Mouse (Mus musculus) heart, postnatal 36 days (tissue): Measurements from ENCODE around the gene Twsg1. TPM values are rescaled to one million over a fixed set of nuclear protein-coding genes. Genes with fewer than 3 reads are reported as not detected.
"Not testable (repeated sequence)": the region's sequence is repeated elsewhere in the genome, so short reads cannot be mapped to it uniquely, and the experiment has no call there.

ENCODE experiments used
- DNase-seq, 2 experiments: peaks; one replicate each; pipeline ENCODE4 v3.0.0; 2021 to 2022
- intact Hi-C: fragments of 180-260 bp; cut with DNase I; formaldehyde crosslinking; loops from one replicate; pipeline ENCODE4 v1.15.1; 2025
- total RNA-seq, 2 experiments: library from RNA; stranded (reverse); gene quantifications; 2 replicates each; pipeline ENCODE4 v1.2.3; 2021

Twsg1 gene
- 10 to 100 TPM; 73.7 to 75.5 TPM for total RNA-seq

DNA sequence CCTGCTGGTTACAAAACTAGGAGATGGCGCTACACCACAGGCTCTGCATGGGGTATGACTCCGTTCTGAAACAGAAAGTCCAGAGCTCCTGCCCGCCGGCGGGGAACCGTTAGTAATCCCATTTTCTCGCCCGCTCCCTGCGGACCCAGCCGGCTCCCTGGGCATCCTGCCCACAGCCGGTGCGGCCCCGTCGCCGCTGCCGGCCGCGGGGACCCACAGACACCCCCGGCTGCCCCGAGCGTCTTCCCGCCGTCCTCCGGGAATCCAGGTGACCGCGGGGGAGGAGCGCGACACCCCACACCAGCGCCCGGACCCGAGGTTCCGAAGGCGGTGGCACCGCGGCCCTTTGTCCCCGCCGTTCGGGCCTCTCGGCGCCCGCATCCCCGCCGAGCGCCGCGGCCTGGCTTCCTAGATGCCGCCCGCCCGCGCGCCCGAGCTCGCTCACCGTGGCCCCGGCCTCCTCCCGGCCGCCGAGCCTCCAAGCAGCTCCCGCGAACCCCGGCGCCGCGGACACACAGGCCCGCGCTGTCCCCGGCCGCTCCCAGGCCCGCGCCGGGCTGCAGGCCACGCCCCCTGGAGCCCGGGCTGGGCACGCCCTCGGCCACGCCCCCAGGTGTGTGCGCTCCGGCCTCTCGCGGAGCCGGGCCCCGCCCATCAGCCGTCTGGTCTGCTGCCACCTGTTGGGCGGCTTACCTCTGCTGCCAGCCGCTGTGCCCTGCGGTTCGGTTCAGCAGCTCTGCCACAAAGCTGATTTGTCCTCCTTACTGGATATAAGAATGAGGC, at the start of gene Twsg1:
Gene Twsg1, minus strand, starts transcription at position 605 of the 783 bp plus-strand sequence.
- intact Hi-C loops: loop anchor here (5.0 kb wide), 4 partner anchors 34 to 164 kb away; no protein-coding TSS in a partner anchor
- peak; percentile 96 for DNase-seq

DNA sequence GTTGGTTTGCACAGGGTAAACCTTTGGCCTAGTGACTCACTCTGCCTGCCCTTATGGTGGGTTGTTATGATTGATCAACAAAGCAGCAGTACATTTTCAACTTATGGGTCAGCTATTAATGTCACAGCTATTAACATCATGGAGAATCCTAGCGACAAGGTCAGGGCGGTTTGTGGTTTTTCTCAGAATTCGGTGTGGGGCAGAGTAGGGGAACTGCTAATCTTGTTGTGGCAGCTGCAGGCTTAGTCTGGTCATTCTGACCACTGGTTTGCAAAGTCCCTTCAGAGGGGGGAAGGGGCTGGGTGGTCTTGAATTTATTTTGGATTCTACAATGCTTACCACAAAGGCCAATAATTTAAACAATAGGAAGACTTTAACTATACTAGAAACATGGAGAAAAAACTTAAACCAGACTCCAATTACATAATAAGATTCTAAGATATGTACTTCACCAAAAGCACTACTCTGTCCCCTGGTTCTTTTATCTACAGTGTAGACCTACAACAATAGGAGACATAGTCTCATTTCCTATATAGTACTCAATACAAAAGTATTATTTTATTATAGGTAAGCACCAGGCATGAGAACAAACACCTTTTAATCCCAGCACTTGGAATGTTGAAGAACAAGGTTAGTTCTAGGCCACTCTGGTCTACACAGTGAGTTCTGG, 37.3 kb upstream of the Twsg1 start:
- intact Hi-C loops: no loop called here
- no peak for DNase-seq

DNA sequence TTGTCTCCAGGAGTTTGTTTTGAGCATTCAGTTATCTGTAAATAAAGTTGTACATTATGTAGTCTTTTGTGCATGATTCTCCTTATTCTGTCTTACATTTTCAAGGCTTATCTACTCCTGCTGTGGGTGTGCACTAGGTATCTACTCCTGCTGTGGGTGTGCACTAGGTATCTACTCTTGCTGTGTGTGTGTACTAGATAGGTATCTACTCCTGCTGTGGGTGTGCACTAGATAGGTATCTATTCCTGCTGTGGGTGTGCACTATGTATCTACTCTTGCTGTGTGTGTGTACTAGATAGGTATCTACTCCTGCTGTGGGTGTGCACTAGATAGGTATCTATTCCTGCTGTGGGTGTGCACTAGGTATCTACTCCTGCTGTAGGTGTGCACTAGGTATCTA, 25.7 kb upstream of the Twsg1 start:
- intact Hi-C loops, DNase-seq: not testable (repeated sequence)

DNA sequence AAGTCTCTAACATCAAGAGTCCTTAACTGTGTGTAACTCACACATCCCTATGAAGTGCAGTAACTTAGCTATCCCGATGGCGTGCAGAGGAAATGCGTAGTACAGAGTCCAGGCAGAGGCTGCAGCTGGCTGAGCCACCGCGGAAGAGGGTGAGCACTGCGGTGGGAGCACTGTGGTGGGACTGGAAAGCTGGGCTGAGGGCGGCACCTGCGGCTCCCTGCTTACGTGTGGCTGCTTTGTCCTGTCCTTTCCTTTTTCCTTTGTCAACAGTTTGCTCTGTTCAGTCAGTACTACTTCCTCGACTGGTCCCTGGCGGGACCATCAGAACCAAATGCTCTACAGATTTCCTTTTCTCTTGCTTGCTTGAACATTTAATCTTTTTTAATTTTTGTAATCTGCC, 16.7 kb upstream of the Twsg1 start:
- intact Hi-C loops: no loop called here
- DNase-seq: no peak

DNA sequence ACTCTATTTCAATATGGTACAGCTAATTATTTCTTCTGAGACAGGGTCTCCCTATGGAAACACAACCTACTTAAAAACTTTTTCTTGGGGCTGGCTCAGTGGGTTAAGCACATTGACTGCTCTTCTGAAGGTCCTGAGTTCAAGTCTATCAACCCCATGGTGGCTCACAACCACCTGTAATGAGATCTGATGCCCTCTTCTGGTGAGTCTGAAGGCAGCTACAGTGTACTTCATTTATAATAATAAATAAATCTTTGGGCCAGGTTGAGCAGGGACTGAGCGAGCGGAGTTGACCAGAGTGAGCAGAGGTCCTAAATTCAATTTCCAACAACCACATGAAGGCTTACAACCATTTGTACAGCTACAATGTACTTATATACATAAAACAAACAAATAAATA, 11.2 kb upstream of the Twsg1 start:
- intact Hi-C loops: no loop called here
- DNase-seq: no peak

DNA sequence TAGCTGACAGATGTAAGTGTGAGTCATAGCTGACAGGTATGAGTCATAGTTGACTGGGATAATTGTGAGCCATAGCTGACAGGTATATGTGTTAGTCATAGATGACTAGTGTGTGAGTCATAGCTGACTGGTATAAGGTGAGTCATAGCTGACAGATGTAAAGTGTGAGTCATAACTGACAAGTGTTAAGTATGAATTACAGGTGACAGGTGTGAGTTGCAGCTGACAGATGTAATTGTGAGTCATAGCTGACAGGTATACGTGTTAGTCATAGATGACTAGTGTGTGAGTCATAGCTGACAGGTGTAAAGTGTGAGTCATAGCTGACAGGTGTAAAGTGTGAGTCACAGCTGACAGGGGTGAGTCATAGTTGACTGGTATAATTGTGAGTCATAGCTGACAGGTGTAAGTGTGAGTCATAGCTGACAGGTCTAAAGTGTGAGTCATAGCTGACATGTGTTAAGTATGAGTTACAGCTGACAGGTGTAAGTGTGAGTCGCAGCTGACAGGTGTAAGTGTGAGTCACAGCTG, 10.6 kb upstream of the Twsg1 start:
- intact Hi-C loops: no loop called here
- no peak for DNase-seq

DNA sequence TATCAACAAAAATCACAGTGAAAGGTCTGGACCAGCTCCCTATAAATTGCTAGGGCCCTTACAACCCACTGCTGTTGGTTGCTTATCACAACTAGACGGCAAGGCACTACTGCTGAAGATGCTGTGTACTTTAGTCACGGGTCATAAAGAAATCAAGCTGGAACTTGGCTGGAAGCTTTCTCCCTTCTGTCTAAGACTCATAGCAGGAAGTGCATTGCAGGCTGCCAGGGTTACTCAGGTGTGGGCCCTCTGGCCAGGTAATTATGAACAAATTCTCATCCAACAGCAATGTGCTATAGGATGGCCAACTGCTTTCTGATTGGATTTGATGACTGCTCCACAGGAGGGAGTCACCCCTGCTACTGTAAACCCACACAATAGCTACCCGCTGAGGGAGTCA, 8.0 kb upstream of the Twsg1 start:
- intact Hi-C loops: no loop called here
- DNase-seq: no peak

DNA sequence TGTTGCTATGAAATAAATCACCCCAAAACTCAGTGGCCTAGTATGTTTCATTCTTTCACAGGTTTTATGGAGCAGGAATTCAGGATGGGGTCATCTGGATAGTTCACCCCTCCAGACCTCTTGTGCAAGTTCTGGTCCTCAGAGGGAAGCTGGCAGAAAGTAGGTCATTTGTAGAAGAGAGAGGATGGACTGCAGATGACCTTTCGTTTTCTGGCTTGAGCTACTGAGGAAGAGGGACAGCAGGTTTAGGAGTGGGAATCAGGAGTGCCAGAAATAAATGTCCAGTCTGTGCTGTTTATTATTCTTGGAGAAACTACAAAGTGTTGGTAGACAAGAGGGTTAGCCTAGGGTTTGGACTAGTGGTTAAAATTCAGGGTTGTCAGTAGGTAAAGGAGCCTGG, 7.3 kb upstream of the Twsg1 start:
- DNase-seq: no peak
- intact Hi-C loops: no loop called here

DNA sequence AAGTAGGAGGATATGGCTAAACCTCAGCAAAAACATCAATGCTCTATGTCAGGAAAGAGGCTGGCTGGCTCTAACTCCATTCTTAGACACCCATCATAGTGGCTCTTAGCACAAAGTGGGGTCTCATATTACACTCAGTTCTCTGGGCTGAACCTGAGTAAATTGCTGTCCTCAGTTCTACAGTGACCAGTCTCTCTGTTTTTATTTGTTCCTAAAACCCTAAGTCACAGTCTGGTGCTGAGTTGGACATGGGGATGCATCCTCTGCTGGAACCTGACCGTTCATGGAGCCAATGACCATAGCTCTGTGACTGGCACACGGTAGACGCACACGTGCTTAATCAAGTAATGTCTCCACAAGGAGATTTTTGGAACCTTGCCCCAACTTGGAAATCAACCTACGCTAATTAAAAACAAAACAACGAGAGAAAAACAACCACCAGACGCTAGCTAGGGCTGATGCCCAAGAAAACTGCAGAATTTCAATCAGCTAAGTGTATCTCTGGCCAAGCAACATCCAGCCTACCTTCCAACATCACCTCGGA, 6.8 kb upstream of the Twsg1 start:
- intact Hi-C loops: no loop called here

DNA sequence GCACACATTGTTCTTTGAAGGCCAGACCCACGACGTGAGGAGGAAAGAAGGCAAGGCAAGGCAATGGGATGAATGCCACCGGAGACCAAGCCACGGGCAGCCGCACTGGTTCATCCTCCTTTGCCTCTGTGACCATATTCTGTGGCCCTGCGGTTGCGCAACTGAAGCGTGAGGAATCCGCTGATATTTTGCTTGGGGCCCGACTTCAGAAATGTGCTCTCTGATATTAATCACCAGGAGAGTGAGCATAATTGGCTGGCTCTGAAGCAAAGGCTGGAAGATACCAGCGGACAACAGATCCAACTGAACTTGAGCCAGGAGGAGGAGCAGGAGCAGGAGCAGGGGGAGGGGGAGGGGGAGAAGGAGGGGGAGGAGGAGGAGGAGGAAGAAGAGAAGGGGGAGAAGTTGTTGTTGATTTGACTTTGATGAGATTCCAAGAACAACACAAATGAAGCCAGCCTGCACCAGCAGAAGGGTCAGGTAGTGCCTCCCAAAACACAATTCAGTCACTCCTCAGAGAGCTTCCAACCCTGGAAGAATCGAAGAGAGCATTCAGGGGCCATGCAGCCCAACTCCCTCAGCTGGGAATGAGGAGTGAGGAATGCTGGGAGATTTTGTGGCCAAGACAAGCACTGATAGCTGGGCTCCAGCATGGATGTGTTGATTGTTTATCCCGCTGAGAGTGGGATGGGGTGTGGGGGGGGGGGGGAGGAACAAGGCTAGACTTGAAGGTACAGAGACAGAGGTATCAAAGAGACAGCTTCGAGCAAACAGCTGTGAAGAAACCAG, 6.2 kb upstream of the Twsg1 start:
- DNase-seq: peak; percentile 56 to 58
- intact Hi-C loops: no loop called here

More for the DNA sequence above, 6.8 kb upstream of the Twsg1 start:
- DNase-seq: no peak

DNA sequence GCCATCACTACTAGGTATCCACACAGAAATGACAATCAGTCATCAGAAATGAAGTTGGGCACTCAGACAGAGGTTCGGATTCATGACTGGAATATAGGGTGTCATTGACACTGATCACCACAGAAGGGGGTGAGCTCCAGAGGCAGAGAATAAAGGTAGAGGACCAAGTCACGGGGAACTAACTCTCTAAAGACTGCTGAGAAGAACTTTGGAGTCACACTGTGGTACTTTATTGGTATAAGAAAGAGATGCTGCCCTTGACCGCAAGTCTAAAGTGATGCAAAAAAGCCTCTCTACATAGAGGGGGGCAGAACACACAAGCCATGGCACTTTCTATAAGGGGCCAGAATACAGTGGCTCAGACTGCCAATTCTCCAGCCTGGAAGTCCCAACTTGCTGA, 5.1 kb upstream of the Twsg1 start:
- intact Hi-C loops: no loop called here
- no peak for DNase-seq

DNA sequence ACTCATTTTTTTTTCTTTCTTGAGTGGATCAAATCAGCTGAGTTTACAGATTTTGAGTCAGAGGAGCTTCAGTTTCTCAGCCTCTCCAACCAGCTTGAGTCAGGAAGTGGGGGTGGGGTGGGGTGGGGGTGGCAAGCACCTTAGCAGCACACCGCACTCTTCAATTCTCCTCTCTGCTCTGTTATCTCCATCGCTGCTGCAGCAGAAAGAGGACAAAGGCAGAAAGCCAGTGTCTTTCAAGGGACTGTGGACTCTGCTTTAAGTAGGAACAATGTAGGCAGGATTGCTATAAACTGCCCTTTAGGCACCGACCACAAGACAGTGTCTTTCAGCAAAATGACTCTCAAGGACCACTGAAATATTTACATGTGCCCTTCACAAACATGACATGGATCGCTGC, 2.9 kb upstream of the Twsg1 start:
- DNase-seq: no peak
- intact Hi-C loops: loop anchor here (2.0 to 5.0 kb wide), 5 partner anchors 37 to 167 kb away; no protein-coding TSS in a partner anchor

DNA sequence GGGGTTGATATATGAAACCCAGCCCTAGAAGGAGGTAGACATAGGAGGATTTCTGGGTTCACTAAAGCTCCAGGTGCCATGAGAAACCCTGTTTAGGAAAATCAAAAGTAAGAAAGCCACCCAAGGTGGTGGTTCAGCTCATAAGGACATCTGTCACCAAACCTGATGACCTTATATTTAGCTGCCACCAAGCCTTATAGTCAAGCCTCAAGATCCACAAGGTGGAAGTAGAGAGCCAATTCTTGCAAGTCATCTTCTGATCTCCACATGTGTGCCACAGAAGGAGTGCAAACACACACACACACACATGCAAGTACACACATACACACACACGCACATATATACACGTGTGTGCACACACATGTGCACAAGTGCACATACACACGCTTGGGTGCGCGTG, 1.1 kb upstream of the Twsg1 start:
- intact Hi-C loops: loop anchor here (2.0 to 5.0 kb wide), 5 partner anchors 35 to 165 kb away; no protein-coding TSS in a partner anchor
- DNase-seq: no peak

DNA sequence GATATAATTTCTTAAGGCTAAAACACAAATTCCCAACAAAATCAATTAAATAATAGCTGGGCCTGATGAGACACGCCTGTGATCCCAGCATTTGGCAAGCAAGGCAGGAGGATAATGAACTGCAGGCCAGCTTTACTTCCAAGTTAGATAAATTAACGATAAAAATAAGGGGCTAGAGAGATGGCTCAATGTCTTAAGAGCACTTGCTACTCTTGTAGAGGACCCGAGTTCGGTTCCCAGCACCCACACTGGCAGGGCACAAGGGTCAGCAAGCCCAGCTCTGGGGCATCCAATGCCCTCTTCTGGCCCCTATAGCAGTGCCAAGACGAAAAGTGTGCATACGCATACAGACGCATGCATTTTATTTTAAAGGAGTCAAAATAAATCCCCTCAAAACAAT, 843 bp downstream of the Twsg1 start:
- intact Hi-C loops: loop anchor here (5.0 kb wide), 4 partner anchors 33 to 163 kb away; no protein-coding TSS in a partner anchor
- DNase-seq: no peak

DNA sequence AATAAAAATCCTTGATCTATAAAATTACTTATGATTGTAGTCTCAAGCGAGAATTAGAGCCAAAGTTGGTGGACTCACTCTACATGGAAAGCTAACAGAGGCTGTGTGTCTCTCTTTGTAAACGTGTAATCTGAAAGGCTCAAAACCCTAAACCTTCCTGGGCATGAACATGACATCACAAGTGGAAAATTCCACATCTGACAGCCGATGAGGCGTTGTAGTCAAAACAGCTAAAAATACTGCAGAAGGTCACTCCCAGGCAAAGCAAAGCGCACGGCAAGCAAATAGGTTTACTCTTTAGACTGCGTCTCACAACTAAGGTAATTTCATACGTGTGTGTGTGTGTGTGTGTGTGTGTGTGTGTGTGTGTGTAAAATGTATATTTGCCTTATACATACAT, 3.7 kb downstream of the Twsg1 start:
- intact Hi-C loops: no loop called here
- no peak for DNase-seq

DNA sequence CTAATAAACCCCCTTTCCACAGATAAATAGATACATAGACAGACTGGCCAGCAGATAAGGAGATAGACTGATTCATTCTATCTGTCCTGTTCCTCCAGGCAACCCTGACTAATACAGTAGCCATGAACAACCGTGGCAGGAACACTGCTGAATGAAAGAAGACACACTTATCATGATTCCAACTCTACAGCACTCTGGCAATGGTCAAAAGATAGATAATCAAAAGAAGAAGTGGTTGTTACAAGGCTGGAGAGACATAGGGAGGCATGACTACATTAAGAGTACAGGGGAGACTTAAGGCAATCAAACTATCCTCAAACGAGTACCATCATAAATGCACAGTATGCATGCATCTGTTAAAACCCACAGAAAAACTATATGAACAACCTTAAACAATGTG, 5.6 kb downstream of the Twsg1 start:
- intact Hi-C loops: no loop called here
- DNase-seq: no peak

DNA sequence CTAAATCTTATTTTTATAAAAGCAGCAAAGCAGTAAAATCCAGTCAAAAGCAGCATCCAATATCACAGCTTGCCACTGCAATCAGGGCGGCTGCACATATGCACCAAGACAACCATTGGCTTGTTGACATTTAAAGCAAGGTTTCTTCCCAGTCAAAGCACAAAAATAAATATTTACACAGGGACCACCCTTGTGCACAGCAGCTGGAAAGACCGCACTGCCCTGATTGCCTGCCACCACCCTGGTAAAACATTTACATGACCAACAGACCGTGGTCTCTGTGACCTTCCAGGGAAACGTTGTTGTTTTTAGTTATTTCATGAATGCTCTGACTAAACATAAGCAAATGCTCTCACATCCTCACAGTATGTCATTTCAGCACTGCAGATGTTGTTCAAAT, 8.6 kb downstream of the Twsg1 start:
- no peak for DNase-seq
- intact Hi-C loops: no loop called here

DNA sequence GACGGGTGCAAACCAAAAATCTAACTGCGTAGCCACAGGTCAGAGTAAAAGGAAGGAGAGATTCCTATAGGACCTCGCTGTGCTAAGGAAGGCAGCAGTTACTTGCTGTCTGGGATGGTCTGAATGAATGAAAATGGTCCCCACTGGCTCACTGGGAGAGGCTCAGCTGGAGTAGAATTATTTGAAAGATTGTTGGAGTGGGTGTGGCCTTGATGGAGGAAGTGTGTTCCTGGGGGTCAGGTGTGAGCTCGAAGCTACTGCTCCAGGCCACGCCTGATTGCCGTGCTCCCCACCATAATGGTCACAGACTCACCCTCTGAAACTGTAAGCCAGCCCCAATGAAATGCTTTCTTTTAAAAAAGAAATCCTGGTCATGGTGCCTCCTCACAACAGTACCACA, 9.8 kb downstream of the Twsg1 start:
- intact Hi-C loops: no loop called here
- DNase-seq: no peak

DNA sequence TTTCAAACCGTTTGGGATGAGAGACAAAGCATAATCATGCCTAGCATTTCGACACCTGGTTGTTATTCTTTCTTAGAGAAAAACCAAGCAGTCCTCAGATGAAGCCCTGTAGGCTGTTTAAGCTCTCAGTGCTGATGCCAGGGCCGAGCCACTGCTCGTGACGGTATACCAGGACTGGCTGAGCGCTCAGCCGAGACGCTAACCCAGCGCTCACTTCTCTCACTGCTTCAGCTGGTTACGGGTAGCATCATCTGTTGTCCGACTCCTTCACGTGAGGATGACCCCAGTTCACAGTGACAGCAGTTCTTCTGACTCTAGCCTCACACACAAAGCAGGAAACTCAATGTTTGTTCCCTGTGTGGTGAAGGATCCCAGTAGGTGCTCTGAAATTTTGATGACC, 10.8 kb downstream of the Twsg1 start:
- intact Hi-C loops: no loop called here
- no peak for DNase-seq

DNA sequence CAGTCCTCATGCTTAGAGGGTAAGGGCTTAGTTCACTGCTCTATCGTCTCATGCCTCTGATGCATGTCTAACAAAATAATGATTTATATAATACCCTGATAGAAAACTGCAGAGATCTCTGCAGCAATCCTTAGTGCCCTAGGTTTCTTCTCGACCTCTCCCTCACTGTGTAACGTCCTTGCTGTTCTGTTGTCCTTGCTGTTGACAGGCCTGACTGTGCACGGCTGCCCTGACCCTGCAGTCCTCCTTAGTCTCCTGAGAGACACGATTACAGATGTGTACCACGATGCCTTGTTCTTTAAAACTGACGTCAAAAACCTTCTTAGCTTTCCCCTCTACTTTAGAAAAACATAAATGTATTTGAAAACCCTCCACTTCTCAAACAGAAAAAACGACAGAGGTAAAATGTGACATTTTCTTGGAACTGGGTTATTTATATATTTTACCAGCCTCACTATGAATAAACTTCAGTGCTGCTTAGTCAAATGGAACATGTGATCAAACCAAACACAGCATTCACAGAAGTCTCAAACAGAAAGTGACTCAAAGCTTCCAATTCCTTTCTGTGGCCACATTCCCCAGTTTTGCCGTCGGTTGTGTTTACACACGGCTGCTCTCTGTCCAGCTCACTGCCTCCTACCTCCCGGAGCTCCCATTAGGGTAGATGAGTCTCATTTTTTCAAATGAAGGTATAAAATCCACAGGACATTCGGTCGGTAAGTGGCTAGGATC, 11.4 kb downstream of the Twsg1 start:
- no peak for DNase-seq
- intact Hi-C loops: no loop called here
